Comparison of ENCODE assay signal across 9 mouse cellular contexts in genomic region chr11:3805362-3805761, GRCm38 (mm10). TPM values are rescaled to one million over a fixed set of nuclear protein-coding genes. Genes with fewer than 3 reads are reported as not detected.
DNase-seq lines count a peak whose midpoint lies in the region.
"Had no signal": no experiment of that assay in that cellular context is flagged by ENCODE, and none has a peak within 500 bp of the region (broad histone marks: within the 10 kb centered on the region; RNA-seq: fewer than 3 reads in every experiment).

No protein-coding gene starts in this region.

- intact Hi-C loops in left cerebral cortex, postnatal 14 days (cut with DNase I): loop anchor here (5.0 kb wide), 1 partner anchor 107 kb away; the partner anchor contains the start of gene Slc35e4
- intact Hi-C loops in left cerebral cortex, postnatal 4 days (cut with DNase I): loop anchor here (5.0 kb wide), 1 partner anchor 107 kb away; the partner anchor contains the start of gene Slc35e4

- DNase-seq in adrenal gland, adult (ENCODE audit: inconsistent age in 2 of 2, low spot score in 1 of 2): peak; percentile 15 to 77
- DNase-seq in adrenal gland, adult 8-10 months: no peak
- DNase-seq in left cerebral cortex, postnatal 14 days (ENCODE audit: low spot score in 2 of 2): peak; percentile 67 to 75
- no peak for DNase-seq in left cerebral cortex, postnatal 4 days
- DNase-seq in ZHBTc4 (ENCODE audit: low read depth, low spot score): peak; percentile 73
- peak; percentile 14 for DNase-seq in embryo, embryonic 11.5 days (ENCODE audit: low read depth, low spot score)
- DNase-seq in mesoderm, embryonic 11.5 days (ENCODE audit: low read depth, low spot score): peak; percentile 61
- DNase-seq in urinary bladder, postnatal 36 days (ENCODE audit: low spot score in 2 of 2): no peak

RNA-seq across cellular contexts. Expression of gene Osbp2, which starts 58.3 kb away (rescaled TPM):
- 1 to 10 TPM; 2.1 to 7.4 (median 3.7) TPM for total RNA-seq in adrenal gland, adult 8-10 months (2022)
- total RNA-seq in left cerebral cortex, postnatal 14 days (2021): 100 to 1,000 TPM; 153 to 161 TPM
- 10 to 100 TPM; 61.6 to 62.1 TPM for total RNA-seq in left cerebral cortex, postnatal 4 days (2021)
- total RNA-seq: hematopoietic stem cell, adult 5-6 weeks had no signal

Comparison
In these comparisons a context has a peak if more than half of its experiments do, and no peak if none do; other contexts are left out.
1. DNase-seq: peak in adrenal gland, adult (2 of 2), left cerebral cortex, postnatal 14 days (2 of 2), ZHBTc4 (single experiment), embryo, embryonic 11.5 days (single experiment) and mesoderm, embryonic 11.5 days (single experiment); none in adrenal gland, adult 8-10 months (single experiment), left cerebral cortex, postnatal 4 days (single experiment) and urinary bladder, postnatal 36 days (0 of 2).
2. RNA of gene Osbp2, which starts 58.3 kb away (total RNA-seq): 153 to 161 TPM in left cerebral cortex, postnatal 14 days and 61.6 to 62.1 TPM in left cerebral cortex, postnatal 4 days; 2.1 to 7.4 TPM in adrenal gland, adult 8-10 months; every median in the first group is over 4 times any median in the second.